Mouse (Mus musculus): ENCODE data around the gene Tenm4. TPM values are rescaled to one million over a fixed set of nuclear protein-coding genes. Genes with fewer than 3 reads are reported as not detected.

Gene Tenm4
- polyA plus RNA-seq, 1 experiment from 2014 or later: 41.4 TPM

GRCm38 (mm10) chr7:96570965-96571364, 399.9 kb downstream of the Tenm4 start:
- Histone ChIP-seq H3K9ac (ENCODE audit: low read depth, low read length) (no peak overlapping the region), H3K4me1 (ENCODE audit: control insufficient read depth, insufficient read depth, low read length) (no peaks in the 10 kb centered on the region; the same call in 1 of the 2 replicates), H3K4me3 (ENCODE audit: low read depth, low read length) (no peak overlapping the region), H3K27ac (ENCODE audit: low read length) (no peak overlapping the region), H3K27me3 (ENCODE audit: control insufficient read depth, insufficient read depth, low read depth, low read length) (no peaks in the 10 kb centered on the region), H3K4me2 (ENCODE audit: low read length) (no peak overlapping the region), H3K36me3 (ENCODE audit: control insufficient read depth, insufficient read depth, low read length) (no peaks in the 10 kb centered on the region), H3K9me3 (replicated peaks; ENCODE audit: control insufficient read depth, low read length, poor library complexity, severe bottlenecking) (no peaks in the 10 kb centered on the region)
- ATAC-seq: no peak

- no peak for ATAC-seq
- 93% methylated on average over 7 of the region's 7 CpGs for WGBS
Measured at GRCm38 (mm10) chr7:96572995-96573394, 401.9 kb downstream of the Tenm4 start.

GRCm38 (mm10) chr7:96575202-96575650, 404.2 kb downstream of the Tenm4 start:
- Histone ChIP-seq H3K9me3 (replicated peaks; ENCODE audit: control insufficient read depth, low read length, poor library complexity, severe bottlenecking) (no peaks in the 10 kb centered on the region), H3K9ac (ENCODE audit: low read depth, low read length) (no peak overlapping the region), H3K27ac (ENCODE audit: low read length) (no peak overlapping the region), H3K36me3 (ENCODE audit: control insufficient read depth, insufficient read depth, low read length) (no peaks in the 10 kb centered on the region), H3K4me3 (ENCODE audit: low read depth, low read length) (no peak overlapping the region), H3K4me1 (ENCODE audit: control insufficient read depth, insufficient read depth, low read length) (no peaks in the 10 kb centered on the region; the same call in 1 of the 2 replicates), H3K4me2 (ENCODE audit: low read length) (no peak overlapping the region), H3K27me3 (ENCODE audit: control insufficient read depth, insufficient read depth, low read depth, low read length) (no peaks in the 10 kb centered on the region)
- WGBS: 53% methylated on average over 7 of the region's 7 CpGs
- ATAC-seq: peak; percentile 87

More at GRCm38 (mm10) chr7:96572995-96573394, 401.9 kb downstream of the Tenm4 start:
- H3K27me3 ChIP-seq (ENCODE audit: control insufficient read depth, insufficient read depth, low read depth, low read length): no peaks in the 10 kb centered on the region
- H3K36me3 ChIP-seq (ENCODE audit: control insufficient read depth, insufficient read depth, low read length): no peaks in the 10 kb centered on the region
- H3K4me2 ChIP-seq (ENCODE audit: low read length): no peak overlapping the region
- no peak overlapping the region for H3K4me3 ChIP-seq (ENCODE audit: low read depth, low read length)
- H3K27ac ChIP-seq (ENCODE audit: low read length): no peak overlapping the region
- no peaks in the 10 kb centered on the region for H3K9me3 ChIP-seq (replicated peaks; ENCODE audit: control insufficient read depth, low read length, poor library complexity, severe bottlenecking)
- H3K4me1 ChIP-seq (ENCODE audit: control insufficient read depth, insufficient read depth, low read length): no peaks in the 10 kb centered on the region; the same call in 1 of the 2 replicates
- H3K9ac ChIP-seq (ENCODE audit: low read depth, low read length): no peak overlapping the region

- Histone ChIP-seq H3K4me1 (ENCODE audit: control insufficient read depth, insufficient read depth, low read length) (no peaks in the 10 kb centered on the region), H3K4me3 (ENCODE audit: low read depth, low read length) (no peak overlapping the region), H3K27me3 (ENCODE audit: control insufficient read depth, insufficient read depth, low read depth, low read length) (no peaks in the 10 kb centered on the region), H3K36me3 (ENCODE audit: control insufficient read depth, insufficient read depth, low read length) (no peaks in the 10 kb centered on the region), H3K4me2 (ENCODE audit: low read length) (no peak overlapping the region), H3K9ac (ENCODE audit: low read depth, low read length) (no peak overlapping the region), H3K27ac (ENCODE audit: low read length) (no peak overlapping the region), H3K9me3 (replicated peaks; ENCODE audit: control insufficient read depth, low read length, poor library complexity, severe bottlenecking) (no peaks in the 10 kb centered on the region)
- 52% methylated on average over 6 of the region's 6 CpGs for WGBS
- ATAC-seq: no peak
Measured at GRCm38 (mm10) chr7:96582752-96583151, 411.7 kb downstream of the Tenm4 start.

- no peak overlapping the region for H3K27ac ChIP-seq (ENCODE audit: low read length)
- H3K9ac ChIP-seq (ENCODE audit: low read depth, low read length): no peak overlapping the region
- H3K4me2 ChIP-seq (ENCODE audit: low read length): no peak overlapping the region
- no peaks in the 10 kb centered on the region for H3K36me3 ChIP-seq (ENCODE audit: control insufficient read depth, insufficient read depth, low read length)
- H3K27me3 ChIP-seq (ENCODE audit: control insufficient read depth, insufficient read depth, low read depth, low read length): no peaks in the 10 kb centered on the region
- H3K9me3 ChIP-seq (replicated peaks; ENCODE audit: control insufficient read depth, low read length, poor library complexity, severe bottlenecking): no peaks in the 10 kb centered on the region
- no peaks in the 10 kb centered on the region for H3K4me1 ChIP-seq (ENCODE audit: control insufficient read depth, insufficient read depth, low read length)
- ATAC-seq: no peak
- H3K4me3 ChIP-seq (ENCODE audit: low read depth, low read length): no peak overlapping the region
Measured at GRCm38 (mm10) chr7:96587403-96587802, 416.4 kb downstream of the Tenm4 start.

GRCm38 (mm10) chr7:96588567-96588966, 417.5 kb downstream of the Tenm4 start:
- 93% methylated on average over 6 of the region's 6 CpGs for WGBS
- Histone ChIP-seq H3K27me3 (ENCODE audit: control insufficient read depth, insufficient read depth, low read depth, low read length) (no peaks in the 10 kb centered on the region), H3K27ac (ENCODE audit: low read length) (no peak overlapping the region), H3K9me3 (replicated peaks; ENCODE audit: control insufficient read depth, low read length, poor library complexity, severe bottlenecking) (no peaks in the 10 kb centered on the region), H3K36me3 (ENCODE audit: control insufficient read depth, insufficient read depth, low read length) (no peaks in the 10 kb centered on the region), H3K4me3 (ENCODE audit: low read depth, low read length) (no peak overlapping the region), H3K9ac (ENCODE audit: low read depth, low read length) (no peak overlapping the region), H3K4me2 (ENCODE audit: low read length) (no peak overlapping the region), H3K4me1 (ENCODE audit: control insufficient read depth, insufficient read depth, low read length) (no peaks in the 10 kb centered on the region)
- no peak for ATAC-seq

- WGBS: 81% methylated on average over 9 of the region's 9 CpGs
- Histone ChIP-seq H3K27ac (ENCODE audit: low read length) (no peak overlapping the region), H3K27me3 (ENCODE audit: control insufficient read depth, insufficient read depth, low read depth, low read length) (no peaks in the 10 kb centered on the region), H3K4me3 (ENCODE audit: low read depth, low read length) (no peak overlapping the region), H3K36me3 (ENCODE audit: control insufficient read depth, insufficient read depth, low read length) (no peaks in the 10 kb centered on the region), H3K9me3 (replicated peaks; ENCODE audit: control insufficient read depth, low read length, poor library complexity, severe bottlenecking) (no peaks in the 10 kb centered on the region), H3K4me2 (ENCODE audit: low read length) (no peak overlapping the region), H3K9ac (ENCODE audit: low read depth, low read length) (no peak overlapping the region), H3K4me1 (ENCODE audit: control insufficient read depth, insufficient read depth, low read length) (no peaks in the 10 kb centered on the region)
- ATAC-seq: no peak
Measured at GRCm38 (mm10) chr7:96595535-96596295, 424.7 kb downstream of the Tenm4 start.

DNA sequence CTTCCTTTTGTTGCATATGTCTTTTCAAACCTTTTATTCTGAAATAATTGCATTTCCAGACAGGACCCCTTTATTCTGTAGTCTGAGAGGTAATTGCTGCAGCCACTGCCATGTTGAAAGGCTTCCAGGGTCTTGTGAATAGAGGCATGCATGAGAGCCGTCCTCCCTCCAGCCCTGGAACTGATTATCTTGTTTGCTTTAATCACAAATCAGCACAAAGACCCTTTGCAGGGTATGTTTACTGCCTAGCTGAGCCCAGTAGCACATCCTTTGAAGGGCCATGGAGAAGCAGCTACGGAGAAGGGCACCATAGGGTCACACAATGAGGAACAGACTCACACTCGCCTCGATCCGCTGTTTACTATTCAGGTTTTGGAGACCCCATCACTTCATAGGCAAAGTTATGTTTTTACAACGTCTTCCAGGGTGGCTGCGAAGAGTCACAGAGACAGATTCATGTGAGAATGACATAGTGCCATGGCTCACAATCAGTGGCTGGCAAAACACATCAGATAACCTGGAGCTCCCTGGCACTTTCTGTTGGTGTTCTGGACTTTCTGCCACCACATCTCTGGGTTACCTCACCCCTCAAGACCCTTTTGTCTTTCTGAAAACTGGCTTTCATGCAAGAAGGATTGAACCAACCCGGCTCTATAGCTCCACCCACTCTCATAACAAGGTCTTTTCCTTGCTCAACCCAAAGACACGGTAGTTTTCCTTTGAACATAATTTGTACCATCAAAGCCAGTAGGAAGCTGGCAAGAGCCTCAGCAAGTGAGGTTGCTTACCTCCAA, 425.6 kb downstream of the Tenm4 start:
- Histone ChIP-seq H3K27me3 (ENCODE audit: control insufficient read depth, insufficient read depth, low read depth, low read length) (no peaks in the 10 kb centered on the region), H3K27ac (ENCODE audit: low read length) (no peak overlapping the region), H3K4me1 (ENCODE audit: control insufficient read depth, insufficient read depth, low read length) (no peaks in the 10 kb centered on the region), H3K4me3 (ENCODE audit: low read depth, low read length) (no peak overlapping the region), H3K9me3 (replicated peaks; ENCODE audit: control insufficient read depth, low read length, poor library complexity, severe bottlenecking) (no peaks in the 10 kb centered on the region), H3K9ac (ENCODE audit: low read depth, low read length) (no peak overlapping the region), H3K36me3 (ENCODE audit: control insufficient read depth, insufficient read depth, low read length) (no peaks in the 10 kb centered on the region), H3K4me2 (ENCODE audit: low read length) (no peak overlapping the region)
- ATAC-seq: no peak
- 64% methylated on average over 9 of the region's 9 CpGs for WGBS

GRCm38 (mm10) chr7:96597871-96598270, 426.8 kb downstream of the Tenm4 start:
- no peaks in the 10 kb centered on the region for H3K4me1 ChIP-seq (ENCODE audit: control insufficient read depth, insufficient read depth, low read length)
- H3K27me3 ChIP-seq (ENCODE audit: control insufficient read depth, insufficient read depth, low read depth, low read length): no peaks in the 10 kb centered on the region
- no peak overlapping the region for H3K27ac ChIP-seq (ENCODE audit: low read length)
- ATAC-seq: no peak
- H3K9ac ChIP-seq (ENCODE audit: low read depth, low read length): no peak overlapping the region
- no peak overlapping the region for H3K4me2 ChIP-seq (ENCODE audit: low read length)
- 87% methylated on average over 4 of the region's 4 CpGs for WGBS
- H3K9me3 ChIP-seq (replicated peaks; ENCODE audit: control insufficient read depth, low read length, poor library complexity, severe bottlenecking): no peaks in the 10 kb centered on the region
- H3K4me3 ChIP-seq (ENCODE audit: low read depth, low read length): no peak overlapping the region
- no peaks in the 10 kb centered on the region for H3K36me3 ChIP-seq (ENCODE audit: control insufficient read depth, insufficient read depth, low read length)
